Mouse (Mus musculus) erythroid progenitor cell, adult 5-6 weeks (primary cell): Measurements from ENCODE around the gene Zfp638. TPM values are rescaled to one million over a fixed set of nuclear protein-coding genes. Genes with fewer than 3 reads are reported as not detected.

Experiments used
- total RNA-seq, 2 experiments: library from RNA; stranded (forward) in 1 of 2; stranded (reverse) in 1 of 2; fragments of 150-400 nt in 1 of 2; fragments of 186-747, 209-891 nt in 1 of 2; gene quantifications; 2 replicates each; pipeline versions ENCODE4 v1.2.3 to v1.2.4; 2015 to 2017; ENCODE audit warnings: low replicate concordance in 2 of 2

Zfp638 gene
- total RNA-seq, 2 experiments from 2014 or later: 51.6 to 62.9 TPM

Other genes starting within 250 kb of the Zfp638 start
- gene Clec4f, start 210.9 kb upstream of the Zfp638 start, total RNA-seq (2015; ENCODE audit: low replicate concordance): not detected in 2 replicates
- gene Clec4f, start 210.9 kb upstream of the Zfp638 start, total RNA-seq (2017; ENCODE audit: low replicate concordance): not detected in 2 replicates
- gene Cd207, start 189.3 kb upstream of the Zfp638 start, total RNA-seq (2015; ENCODE audit: low replicate concordance): not detected in 2 replicates
- gene Cd207, start 189.3 kb upstream of the Zfp638 start, total RNA-seq (2017; ENCODE audit: low replicate concordance): not detected in 2 replicates
- not detected in 2 replicates for gene Vax2, start 155.8 kb upstream of the Zfp638 start, total RNA-seq (2015; ENCODE audit: low replicate concordance)
- not detected in 2 replicates for gene Vax2, start 155.8 kb upstream of the Zfp638 start, total RNA-seq (2017; ENCODE audit: low replicate concordance)
- gene Atp6v1b1, start 124.1 kb upstream of the Zfp638 start, total RNA-seq (2015; ENCODE audit: low replicate concordance): not detected in 2 replicates
- gene Atp6v1b1, start 124.1 kb upstream of the Zfp638 start, total RNA-seq (2017; ENCODE audit: low replicate concordance): not detected in 2 replicates
- not detected in 2 replicates for gene Ankrd53, start 104.5 kb upstream of the Zfp638 start, total RNA-seq (2015; ENCODE audit: low replicate concordance)
- not detected in 2 replicates for gene Ankrd53, start 104.5 kb upstream of the Zfp638 start, total RNA-seq (2017; ENCODE audit: low replicate concordance)
- 18.9 and 21.3 TPM in 2 replicates for gene Tex261, start 91.3 kb upstream of the Zfp638 start, total RNA-seq (2015; ENCODE audit: low replicate concordance)
- gene Tex261, start 91.3 kb upstream of the Zfp638 start, total RNA-seq (2017; ENCODE audit: low replicate concordance): 13.2 and 15.1 TPM in 2 replicates
- 4.3 and 5.0 TPM in 2 replicates for gene Nagk, start 72.1 kb upstream of the Zfp638 start, total RNA-seq (2015; ENCODE audit: low replicate concordance)
- 3.6 and 4.1 TPM in 2 replicates for gene Nagk, start 72.1 kb upstream of the Zfp638 start, total RNA-seq (2017; ENCODE audit: low replicate concordance)
- 4.7 and 8.8 TPM in 2 replicates for gene Paip2b, start 35.4 kb upstream of the Zfp638 start, total RNA-seq (2015; ENCODE audit: low replicate concordance)
- gene Paip2b, start 35.4 kb upstream of the Zfp638 start, total RNA-seq (2017; ENCODE audit: low replicate concordance): 5.7 and 7.2 TPM in 2 replicates
- gene Dysf, start 141.5 kb downstream of the Zfp638 start, total RNA-seq (2015; ENCODE audit: low replicate concordance): not detected in 2 replicates
- gene Dysf, start 141.5 kb downstream of the Zfp638 start, total RNA-seq (2017; ENCODE audit: low replicate concordance): 2.2 and 7.9 TPM in 2 replicates